Mouse (Mus musculus) thymus, postnatal 10 days (tissue): ENCODE results near the gene Ucp1.
"Not testable (repeated sequence)": the region's sequence is repeated elsewhere in the genome, so short reads cannot be mapped to it uniquely, and the experiment has no call there.

Experiments
- DNase-seq, 2 experiments: peaks; one replicate each; pipeline ENCODE4 v3.0.0; 2021; ENCODE audit warnings: low spot score in 2 of 2

Gene Ucp1

DNA sequence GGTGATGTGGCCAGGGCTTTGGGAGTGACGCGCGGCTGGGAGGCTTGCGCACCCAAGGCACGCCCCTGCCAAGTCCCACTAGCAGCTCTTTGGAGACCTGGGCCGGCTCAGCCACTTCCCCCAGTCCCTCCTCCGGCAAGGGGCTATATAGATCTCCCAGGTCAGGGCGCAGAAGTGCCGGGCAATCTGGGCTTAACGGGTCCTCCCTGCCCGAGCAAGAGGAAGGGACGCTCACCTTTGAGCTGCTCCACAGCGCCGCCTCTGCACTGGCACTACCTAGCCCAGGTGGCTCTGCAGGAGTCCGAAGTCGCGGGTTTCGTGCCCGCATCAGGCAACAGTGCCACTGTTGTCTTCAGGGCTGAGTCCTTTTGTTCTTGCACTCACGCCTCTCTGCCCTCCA lies at the start of gene Ucp1:
Gene Ucp1, plus strand, starts transcription at position 177 of the 400 bp plus-strand sequence.
- DNase-seq = no peak

DNA sequence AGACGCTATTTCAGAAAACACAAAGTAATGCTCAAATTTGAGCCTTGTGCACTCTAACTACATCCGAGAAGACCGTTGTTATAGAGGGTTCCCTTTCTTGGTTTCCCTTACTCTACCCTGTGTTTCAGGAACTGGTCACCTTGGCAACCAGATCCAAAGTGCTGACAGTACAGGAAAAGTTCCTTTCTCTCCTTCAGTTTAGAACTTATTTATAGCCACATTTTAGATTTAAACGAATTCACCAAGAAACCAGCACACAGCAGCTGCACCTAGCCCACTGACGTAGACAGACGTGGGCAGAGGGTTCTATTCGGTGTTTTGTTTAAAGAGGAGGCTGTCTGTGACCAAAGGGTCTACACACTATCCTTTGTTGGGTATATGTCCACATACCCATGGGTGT lies 46.0 kb upstream of the Ucp1 start:
- DNase-seq = no peak

DNA sequence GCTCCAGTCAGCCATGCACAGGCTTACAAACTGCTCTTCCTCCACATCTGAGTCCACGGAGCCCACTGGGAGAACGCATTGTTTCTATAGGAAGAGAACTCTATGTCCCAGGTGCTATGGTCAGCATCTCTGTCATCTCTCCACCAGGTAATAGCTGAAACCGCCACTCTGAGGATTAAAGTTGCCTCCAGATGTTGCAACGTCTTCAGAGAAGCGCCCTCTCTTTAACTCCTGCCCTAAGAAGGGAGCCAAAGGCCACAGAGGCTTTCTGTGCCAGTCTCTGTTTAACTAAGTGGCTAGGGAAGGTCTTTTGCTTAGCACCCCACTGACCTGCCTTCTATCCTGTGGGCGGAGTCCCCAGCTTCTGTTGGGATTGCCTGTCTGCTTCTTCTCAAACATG lies 39.3 kb upstream of the Ucp1 start:
- DNase-seq = no peak

DNA sequence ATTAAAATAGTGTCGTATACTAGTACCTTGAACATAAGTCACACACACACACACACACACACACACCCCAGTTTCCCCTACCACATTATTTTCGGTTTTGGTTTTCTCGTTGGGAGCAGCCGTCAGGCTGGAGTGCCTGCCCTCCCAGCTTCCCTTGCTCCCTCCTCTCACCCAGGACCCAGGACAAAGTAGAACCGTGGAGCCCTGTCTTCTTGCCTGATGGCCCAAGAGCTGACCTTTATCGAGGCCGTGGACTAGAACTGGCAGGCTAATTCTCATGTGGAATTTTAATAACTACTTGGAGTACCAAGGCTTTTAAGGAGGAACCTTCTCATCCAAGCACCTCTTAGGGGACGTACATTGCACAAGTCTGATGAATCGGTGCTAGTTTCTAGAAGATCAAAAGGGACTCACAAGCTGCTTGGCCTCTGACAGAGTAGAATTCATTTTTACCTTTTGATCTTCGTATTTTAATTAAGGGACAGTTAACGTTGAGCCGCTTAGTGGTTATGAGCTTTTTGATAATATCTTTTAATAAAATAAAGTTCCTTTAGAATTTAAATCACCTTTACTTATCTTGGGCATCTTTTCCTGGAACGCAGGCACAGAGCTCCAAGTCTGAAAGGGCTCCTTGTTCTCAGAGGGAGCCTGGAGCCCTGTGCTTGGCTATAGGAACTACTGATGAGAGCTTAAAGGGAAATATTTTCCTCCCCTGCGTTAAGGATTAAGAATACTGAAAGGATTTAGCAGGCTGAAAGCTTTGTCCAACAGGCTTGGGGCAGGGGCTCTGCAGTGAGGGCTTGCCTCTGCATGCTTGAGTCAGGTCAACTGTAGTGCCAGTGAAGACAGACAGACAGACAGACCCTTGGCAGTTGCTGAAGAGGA lies 38.5 kb upstream of the Ucp1 start:
- DNase-seq = no peak

DNA sequence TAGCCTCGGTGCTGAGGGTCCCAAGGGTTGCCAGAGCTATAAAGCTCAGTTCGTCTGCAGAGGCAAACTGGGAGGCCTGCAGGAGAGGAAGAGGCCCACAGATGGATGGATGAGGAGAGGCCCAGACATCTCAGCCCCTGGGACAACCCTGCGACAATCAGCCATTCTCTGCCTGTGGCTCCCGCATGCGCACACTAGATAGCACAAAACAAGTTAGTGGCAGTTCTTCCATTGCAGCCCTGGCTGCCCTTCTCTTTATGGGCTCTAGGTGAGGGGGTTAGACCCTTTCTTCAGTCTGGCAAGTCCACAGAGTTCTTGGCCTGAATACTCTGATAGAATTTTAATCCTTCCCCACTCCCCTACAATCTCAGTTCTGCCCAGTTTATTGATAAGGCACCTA lies 37.4 kb upstream of the Ucp1 start:
- DNase-seq = no peak

DNA sequence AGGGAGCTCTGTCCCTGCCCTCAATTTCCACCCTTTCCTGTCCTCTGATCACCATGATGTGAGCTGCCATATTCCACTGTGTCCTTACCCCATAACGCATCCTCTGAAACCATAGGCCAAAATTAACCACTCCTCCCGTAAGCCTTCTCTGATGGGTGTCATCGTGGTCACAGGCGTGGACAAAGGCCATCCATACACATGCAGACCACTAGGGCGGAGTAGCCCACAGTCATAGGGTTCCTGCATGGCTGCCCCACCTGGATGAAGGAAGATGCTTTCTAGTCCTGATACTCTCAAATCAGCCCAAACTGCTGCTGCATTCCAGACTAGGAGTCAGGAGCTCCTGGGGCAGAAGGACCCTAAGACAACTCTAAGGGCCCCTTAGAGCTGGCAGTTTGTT lies 32.5 kb upstream of the Ucp1 start:
- DNase-seq = no peak

DNA sequence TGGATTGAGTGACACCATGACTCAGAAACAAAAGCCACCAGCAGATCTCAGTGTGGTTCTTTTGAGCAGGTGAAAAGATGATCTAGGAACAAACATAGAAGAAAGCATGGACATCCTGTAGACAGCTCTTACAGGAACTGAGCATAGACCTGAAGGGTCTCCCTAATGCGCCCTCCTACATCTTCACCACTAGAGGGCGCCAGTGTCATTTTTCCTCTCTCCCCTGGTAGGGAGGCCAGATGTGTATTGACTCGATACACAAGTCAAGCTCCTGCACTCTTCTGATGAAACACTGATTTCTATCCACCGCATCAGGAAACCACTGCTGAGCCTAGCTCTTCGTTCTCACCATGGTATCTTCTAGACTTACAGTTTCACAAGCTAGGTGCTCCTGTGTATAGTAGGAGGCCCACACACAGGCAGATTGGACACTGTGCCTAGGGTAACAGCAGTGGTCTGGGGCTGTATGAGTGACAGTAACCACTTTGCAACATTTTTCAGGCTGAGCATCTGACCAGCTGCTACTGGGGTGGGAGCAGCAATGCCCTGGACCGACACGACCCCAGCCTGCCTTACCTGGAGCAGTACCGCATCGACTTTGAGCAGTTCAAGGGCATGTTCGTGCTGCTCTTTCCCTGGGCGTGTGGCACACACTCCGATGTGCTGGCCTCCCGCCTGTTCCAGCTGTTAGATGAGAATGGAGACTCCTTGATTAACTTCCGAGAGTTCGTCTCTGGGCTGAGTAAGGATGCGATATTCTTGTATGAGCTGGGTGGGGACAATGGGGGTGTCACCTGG lies 29.5 kb upstream of the Ucp1 start:
- peak; percentile 34 to 74 for DNase-seq

DNA sequence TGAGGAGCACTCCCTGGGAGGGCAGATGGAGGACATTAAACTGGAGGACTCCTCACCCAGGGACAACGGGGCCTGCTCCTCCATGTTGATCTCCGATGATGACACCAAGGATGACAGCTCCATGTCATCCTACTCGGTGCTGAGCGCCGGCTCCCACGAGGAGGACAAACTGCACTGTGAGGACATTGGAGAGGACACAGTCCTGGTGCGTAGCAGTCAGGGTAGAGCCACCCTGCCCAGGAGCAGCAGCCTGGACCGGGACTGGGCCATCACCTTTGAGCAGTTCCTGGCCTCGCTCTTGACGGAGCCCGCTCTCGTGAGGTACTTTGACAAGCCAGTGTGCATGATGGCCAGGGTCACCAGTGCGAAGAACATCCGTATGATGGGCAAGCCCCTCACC lies 19.0 kb upstream of the Ucp1 start:
- DNase-seq = no peak

DNA sequence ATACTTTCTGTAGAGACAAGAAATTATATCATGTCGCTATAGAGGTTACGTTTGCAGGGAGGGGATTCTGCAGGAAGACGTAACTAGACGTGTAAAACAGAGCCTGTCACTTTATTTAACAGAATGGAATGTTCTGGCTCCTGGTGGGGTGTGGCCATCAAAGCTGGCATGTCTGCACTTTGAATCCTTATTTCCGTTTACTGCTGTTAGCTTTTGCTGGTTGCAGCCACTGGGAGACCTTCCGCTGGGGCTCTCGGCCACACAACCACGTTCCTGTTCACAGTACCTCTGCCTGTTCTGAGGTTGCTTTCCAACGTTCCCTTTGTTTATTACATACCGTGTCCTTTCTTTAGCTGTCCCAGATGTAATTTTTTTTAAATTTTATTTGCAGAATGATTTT lies 17.7 kb upstream of the Ucp1 start:
- DNase-seq = no peak

DNA sequence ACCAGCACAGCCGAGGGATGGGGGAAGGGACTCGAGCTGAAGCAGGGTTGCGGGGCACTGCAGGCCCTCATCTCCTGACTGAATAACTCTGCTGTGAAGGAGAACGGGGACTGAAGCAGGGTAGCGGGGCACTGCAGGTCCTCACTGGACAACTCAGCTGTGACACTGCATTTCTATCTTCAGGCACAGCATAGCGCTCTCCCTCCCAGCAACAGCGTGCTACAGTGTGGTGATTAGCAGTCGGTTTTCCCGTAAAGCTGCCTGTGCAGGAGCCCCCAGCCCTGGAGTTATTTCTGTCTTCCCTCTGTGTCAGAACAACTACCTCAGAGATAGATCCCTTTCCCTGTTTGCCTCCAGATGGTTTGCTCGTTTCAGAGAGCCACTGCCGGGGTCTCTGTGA lies 15.7 kb upstream of the Ucp1 start:
- no peak for DNase-seq

DNA sequence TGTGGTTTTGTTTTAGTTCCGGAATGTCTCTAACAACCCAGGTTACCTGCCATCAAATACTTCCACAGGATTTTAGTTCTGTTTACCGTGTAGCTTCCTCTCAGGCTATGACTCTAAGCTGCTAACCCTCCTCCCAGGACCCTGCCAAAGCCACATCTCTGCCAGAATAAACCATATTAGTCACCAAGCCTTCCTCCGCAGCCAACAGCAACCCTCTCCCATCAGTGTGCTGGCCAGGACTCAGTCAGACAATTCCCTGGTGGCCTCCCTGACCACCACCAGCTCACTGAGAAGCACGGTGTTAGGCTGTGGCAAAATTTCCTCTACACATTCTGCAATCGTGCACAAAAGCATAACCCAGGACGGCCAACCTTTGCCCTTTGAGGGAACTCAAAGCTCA lies 11.7 kb upstream of the Ucp1 start:
- no peak for DNase-seq

DNA sequence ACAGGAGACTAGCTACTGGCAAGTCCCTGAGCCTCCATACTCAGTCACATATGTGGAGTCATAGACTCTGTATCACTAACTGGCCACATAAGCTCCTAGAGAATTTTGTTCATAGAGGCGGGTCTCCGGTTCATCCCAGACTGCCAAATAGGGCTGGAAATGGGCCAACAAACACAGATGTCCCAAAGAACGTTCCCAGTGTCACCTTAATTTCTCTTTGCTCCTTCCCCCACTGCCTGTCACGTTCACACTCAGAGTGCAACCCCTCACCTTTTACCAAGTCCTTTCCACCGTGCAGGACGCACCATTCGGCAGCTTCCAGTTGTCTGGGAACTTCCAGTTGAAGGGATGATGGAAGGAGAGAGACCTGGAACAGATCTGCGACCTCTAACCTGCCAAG lies 4.8 kb upstream of the Ucp1 start:
- no peak for DNase-seq

DNA sequence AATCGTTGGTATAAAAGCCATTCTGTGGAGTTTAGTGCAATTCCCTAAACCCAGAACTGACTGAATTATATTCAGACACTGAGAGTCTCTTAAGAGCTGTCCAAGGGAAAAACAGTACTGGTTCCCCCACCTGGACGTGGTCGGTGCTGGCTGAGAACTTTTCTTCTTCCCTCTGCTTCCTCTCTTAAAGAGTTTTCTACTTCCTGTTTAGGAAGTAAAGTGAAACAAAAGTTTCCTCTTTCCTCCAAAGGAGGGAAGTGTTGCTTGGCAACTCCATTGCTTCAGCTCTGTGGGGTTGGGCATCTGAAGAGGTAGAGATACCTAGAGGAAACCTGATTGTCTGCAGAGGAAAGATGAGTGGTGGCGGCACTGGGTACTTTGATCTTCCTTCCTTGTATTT lies 7.2 kb downstream of the Ucp1 start:
- DNase-seq = no peak

DNA sequence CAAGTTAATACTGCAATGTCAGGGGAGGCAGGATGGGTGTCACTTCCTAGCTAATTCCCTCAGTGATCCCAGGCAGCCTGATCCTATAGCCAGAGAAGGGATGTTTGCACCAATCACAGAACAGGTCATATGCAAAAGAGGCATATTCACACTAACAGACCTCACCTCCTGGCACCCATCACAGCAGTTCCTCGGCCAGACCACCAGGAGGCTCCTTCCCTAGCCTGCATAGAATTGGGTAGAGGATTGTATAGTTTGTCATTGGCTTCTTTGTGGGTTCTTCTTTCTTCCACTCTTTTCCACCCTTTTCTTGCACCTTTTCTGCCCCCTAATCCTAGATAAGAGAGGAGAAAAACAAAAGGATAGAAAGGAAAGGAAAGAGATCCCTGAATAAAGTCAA lies 10.0 kb downstream of the Ucp1 start:
- DNase-seq = peak in 1 of 2 experiments; percentile 13

DNA sequence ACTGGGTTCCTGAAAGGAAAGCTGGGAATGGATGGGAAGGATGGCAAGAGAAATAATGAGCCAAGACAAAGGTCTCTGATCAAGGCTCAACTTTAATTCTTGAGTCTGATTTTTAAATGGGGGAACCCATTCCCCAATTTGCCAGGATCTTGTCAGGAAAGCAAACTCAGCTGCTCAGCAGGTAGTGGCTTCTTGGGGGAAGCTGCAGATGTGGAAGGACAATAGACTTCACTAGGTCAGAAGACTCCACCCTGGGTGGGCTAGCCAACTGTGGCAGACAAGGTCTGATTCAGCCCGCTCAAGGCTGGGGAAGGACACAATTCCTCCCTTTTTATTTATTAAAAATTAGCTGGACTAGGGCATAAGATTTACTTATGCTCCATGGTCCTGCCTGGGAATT lies 14.8 kb downstream of the Ucp1 start:
- DNase-seq = no peak

DNA sequence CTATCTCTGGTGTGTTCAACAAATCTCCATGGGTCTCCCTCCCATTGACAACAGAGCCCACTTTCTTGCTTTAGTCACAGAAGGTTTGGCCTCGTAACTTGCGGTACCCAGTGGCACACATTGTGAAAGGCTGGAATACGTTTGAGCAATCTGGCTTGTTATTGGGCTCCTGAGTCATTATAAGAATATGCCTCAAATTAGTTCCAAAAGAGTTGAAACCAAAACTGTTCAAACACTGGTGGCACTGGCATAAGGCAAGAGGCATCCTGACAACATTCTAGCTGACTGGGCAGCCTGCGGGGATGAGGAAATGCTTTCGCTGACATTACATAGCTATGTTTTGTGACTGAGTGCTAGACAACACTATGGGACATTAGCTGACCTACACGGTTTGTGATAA lies 19.7 kb downstream of the Ucp1 start:
- DNase-seq = no peak

DNA sequence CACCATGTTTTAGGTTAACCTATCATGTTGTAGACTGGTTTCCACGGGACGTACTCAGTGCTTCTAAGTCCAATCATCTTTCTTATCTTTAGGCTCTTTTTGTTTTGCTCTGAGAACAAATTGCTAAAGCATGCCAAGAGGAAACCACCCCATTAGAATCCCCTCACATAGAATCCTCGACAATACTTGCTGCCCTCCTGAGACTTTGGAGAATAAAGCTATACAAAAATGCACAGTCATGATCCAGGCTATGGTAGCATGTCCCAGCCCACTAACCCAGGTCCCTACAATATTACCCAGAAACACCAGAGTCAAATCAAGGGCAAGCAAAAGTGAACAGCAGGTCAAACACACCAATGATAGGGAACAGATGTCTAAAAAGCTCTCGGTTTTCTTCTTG lies 24.9 kb downstream of the Ucp1 start:
- DNase-seq = not testable (repeated sequence)

DNA sequence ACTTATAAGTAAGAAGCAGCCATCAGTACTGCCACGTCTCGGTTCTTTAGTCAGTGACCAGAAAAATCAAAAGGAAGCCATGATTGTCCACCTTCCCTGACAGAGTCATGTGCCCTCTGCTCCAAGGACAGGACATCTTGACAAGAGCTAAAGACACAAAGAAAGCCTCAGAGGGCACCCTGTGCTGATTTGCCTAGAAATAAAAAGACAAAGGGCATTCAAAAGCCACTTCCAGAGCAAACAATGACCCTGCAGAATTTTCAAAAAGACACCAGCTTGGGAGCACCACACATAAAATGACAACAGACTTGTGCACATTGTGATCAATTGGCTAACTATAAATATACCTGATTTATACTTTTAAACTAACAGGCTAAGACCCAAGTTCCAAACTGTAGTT lies 25.5 kb downstream of the Ucp1 start:
- no peak for DNase-seq

DNA sequence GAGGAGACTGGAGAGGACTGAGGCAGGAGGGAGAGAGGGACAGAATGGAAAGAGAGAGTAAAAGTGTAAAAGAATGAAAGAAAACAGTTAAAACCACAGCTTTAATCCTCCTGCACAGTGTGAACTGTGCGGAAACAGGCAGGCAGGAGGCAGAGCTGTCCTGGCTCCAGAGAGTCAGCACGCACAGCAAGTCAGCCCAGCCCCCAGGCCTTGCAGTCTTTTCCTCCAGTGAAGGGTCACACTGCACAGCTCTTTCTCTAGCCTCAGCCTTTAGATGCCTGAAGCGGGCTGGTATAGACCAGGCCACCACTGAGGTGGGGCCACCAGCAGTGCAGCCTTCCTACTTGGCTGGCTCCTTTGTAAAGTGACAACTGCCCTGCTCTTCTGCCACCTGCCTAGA lies 30.4 kb downstream of the Ucp1 start:
- DNase-seq = no peak

DNA sequence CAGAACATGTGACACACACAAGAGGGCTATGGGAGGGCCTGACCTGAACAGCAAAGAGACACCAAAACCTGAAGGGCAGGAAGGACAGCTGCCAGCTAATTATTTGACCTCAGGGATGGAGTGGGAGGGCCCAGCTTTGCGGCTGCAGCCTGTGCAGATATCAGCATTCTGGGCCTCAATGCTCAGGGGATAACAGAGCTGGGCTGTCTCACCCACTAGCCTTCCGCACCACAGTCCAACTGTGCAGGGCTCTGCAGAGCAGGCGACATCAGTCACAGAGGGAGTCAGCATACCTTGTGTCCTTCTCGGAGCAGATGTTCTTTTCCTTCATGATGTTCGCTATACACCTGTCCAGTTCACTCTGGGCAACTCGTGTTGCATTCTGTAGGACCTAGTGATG lies 32.2 kb downstream of the Ucp1 start:
- DNase-seq = no peak

DNA sequence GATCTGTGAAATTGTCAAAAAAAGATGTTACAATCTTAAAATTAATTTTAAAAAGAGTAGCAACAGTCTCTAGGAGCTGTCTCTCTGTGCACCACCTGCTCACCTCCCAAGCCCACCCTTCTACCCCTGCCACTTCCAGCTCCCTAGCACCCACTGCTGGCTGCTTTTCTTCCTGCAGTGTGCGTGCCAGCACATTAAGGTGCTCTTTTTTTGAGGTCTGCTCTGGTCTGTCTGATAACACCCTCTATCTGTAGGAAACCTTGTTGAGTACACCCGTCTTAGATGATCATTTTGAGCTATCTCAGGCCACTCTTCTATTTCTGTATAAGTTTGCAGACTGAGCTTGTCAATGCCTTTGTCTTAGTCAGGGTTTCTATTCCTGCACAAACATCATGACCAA lies 32.9 kb downstream of the Ucp1 start:
- DNase-seq = peak in 1 of 2 experiments; percentile 18

DNA sequence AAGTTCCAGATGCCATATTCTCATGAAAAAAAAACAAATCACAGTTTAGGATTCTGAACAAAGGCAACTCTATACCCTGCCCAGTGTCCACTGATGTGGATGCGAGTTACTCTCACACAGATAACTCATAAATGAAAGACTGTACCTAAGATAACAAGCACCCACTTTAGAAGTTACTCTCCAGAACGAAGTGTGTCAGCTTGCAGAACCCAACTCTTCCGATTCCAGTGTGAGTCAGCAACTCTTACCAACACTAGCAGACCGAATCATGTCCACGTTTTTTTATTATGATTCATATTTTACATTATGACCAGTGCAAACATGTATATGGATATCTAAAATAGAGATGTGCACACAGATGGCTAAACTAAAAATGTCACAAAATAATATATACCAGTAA lies 37.7 kb downstream of the Ucp1 start:
- no peak for DNase-seq

DNA sequence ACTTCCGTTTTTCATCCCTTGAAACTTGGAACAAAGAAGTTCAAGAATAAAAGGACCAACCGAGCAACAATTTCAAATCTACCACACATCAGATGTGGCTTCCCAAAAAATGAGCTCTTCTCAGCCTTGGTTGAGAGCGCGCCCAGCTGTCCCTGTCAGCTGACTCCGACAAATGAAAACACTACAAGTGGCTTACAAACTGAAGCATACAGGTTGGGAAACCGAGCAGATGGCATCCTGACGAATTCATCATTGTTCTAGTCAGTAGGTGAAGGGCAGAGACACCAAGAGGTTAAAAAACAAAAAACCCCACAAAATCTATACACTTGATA lies 41.4 kb downstream of the Ucp1 start:
- DNase-seq = no peak
